Mouse (Mus musculus): ENCODE data around the gene Clec2e.
"Not testable (repeated sequence)": the region's sequence is repeated elsewhere in the genome, so short reads cannot be mapped to it uniquely, and the experiment has no call there.

Clec2e gene

DNA sequence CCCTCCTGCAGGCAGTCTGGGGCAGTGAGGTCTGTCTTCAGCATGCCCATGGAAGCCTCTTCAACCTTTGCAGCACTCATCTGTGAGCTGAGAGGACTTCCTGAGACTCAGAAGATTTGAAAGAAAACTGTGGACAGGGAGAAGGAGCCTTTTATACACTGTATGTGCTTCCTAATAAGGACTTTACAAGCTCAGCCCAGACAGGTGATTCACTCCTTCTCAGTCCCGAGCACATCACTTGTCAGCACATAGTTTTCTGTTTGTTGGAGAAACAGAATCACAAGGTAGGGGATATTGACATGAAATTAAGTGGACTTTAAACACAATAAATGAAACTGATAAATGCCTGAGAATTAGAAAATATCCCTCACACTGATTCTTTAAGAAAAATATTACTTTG lies at the start of gene Clec2e:
Gene Clec2e, minus strand, starts transcription at position 120 of the 400 bp plus-strand sequence.
- not testable (repeated sequence) for DNase-seq (ENCODE audit: low spot score in 2 of 2)

DNA sequence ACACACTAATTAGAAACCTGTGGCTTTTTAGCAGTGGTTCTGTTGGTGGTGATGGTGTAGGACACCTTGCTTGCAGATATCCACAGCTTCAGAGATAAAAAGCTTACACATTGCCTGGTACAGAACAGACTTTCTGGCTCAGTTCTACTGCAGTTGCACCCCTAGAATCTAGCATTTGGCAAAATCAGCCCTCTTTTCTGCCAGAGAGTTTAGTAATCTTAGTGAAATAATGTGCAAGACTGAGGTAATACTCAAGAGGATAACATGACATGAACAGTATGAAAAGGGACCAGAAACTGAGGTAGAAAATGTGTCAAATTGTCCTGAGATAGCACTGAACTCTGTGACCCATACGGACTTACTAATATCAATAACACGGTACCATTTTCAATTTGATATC lies 46.1 kb upstream of the Clec2e start:
- DNase-seq (ENCODE audit: low spot score in 2 of 2), result peak in 1 of 2 experiments; percentile 24

- no peak for DNase-seq (ENCODE audit: low spot score in 2 of 2)
Observed at GRCm38 (mm10) chr6:129132604-129133341, 32.1 kb upstream of the Clec2e start.

- DNase-seq (ENCODE audit: low spot score in 2 of 2), result no peak
Observed at GRCm38 (mm10) chr6:129126861-129127260, 26.1 kb upstream of the Clec2e start.

DNA sequence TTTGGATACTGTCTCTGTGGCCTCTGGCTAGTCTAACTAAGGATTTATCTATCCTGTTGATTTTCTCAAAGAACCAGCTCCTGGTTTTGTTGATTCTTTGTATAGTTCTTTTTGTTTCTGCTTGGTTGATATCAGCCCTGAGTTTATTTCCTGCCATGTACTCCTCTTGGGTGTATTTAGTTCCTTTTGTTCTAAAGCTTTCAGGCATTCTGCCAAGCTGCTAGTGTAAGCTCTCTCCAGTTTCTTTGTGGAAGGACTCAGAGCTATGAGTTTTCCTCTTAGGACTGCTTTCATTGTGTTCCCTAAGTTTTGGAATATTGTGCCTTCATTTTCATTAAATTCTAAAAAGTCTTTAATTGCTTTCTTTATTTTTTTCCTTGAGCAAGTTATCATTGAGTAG lies 23.8 kb upstream of the Clec2e start:
- DNase-seq (ENCODE audit: low spot score in 2 of 2), result not testable (repeated sequence)

GRCm38 (mm10) chr6:129116223-129116622 lies 15.5 kb upstream of the Clec2e start:
- DNase-seq (ENCODE audit: low spot score in 2 of 2), result no peak

DNA sequence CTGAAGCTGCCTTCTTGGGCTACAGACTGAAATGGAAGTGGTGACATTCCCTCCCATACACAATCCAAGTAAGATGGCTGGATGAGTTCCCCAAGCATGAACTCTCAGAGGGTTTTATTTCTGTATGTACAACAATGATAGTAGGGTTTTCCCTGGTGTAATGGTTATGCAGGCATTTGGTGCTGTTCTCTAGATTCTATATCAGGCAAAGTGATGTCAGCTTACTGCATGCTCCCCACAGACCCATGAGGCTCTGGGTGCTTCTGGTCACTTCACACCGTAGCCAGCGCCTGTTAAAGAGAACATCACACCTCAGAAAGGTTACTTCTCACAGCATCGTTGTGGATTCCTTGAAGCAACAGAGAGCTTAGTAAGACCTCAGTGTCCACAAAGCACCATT lies 13.5 kb upstream of the Clec2e start:
- DNase-seq (ENCODE audit: low spot score in 2 of 2), result not testable (repeated sequence)

DNA sequence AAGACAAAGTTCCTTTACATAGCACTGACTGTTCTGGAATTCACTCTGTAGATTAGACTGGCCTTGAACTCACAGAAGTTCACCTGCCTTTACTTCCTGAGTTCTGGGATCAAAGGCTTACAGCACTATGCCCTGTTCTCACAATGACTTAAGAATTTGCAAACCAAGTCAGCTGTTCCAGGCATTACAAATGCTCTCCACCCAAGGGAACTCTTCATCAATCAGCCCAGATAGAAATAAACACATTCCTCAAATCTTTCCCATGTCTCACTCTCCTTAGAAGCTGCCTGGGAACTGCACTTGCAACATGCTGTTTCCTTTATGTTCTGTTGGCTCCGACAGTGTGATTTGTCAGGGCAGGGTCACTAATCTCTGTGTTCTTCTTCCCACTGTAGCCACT lies 13.1 kb upstream of the Clec2e start:
- DNase-seq (ENCODE audit: low spot score in 2 of 2), result no peak

DNA sequence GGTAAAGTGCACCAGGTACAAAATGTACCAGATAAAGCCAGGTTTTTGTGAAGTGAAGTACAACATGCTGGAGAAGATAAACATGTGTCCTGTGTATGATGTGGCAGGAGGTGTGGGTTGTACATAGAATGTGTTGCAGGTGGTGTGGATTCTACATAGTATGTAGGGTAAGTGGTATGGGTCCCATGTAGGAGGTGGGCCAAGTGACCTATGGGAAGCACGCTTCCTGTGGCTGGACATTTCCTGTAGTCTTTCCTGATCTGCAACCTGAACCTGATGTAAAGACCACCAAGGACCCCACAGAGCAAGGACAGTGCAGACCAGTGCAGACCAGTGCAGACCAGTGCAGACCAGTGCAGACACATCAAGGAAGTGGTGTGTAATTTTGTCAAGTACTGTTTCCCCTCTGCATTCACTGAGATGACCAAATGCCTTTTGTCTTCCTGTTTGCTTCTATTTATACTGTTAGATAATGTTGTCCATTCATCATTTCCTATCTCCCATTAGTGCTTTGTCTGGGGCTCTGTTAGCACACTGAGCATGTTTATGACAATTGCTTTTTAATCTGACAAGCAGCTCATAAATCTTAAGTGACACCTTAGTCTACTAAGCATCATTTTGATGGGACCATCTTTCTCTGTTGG lies 12.4 kb upstream of the Clec2e start:
- no peak for DNase-seq (ENCODE audit: low spot score in 2 of 2)

DNA sequence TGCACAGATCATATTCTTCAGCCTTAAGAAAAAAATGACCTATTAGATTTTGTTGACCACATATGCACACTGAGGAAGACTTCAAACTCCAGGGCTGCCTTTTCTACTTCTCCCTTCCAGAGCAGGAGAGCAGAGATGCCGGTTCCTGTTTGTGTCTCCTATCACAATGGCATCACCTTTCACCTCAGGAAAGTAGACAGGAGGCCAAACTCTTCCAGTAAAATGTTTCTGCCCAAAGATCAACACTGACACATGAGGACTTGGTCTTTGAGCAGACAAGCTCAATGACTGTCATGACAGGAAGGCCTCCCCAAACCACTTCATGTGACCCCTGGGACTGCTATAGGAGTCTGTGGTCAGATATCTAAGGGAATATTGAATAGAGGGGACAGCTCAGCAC lies 11.8 kb upstream of the Clec2e start:
- no peak for DNase-seq (ENCODE audit: low spot score in 2 of 2)

GRCm38 (mm10) chr6:129107916-129108315 lies 7.2 kb upstream of the Clec2e start:
- no peak for DNase-seq (ENCODE audit: low spot score in 2 of 2)

GRCm38 (mm10) chr6:129102858-129103555 lies 2.3 kb upstream of the Clec2e start:
- no peak for DNase-seq (ENCODE audit: low spot score in 2 of 2)

DNA sequence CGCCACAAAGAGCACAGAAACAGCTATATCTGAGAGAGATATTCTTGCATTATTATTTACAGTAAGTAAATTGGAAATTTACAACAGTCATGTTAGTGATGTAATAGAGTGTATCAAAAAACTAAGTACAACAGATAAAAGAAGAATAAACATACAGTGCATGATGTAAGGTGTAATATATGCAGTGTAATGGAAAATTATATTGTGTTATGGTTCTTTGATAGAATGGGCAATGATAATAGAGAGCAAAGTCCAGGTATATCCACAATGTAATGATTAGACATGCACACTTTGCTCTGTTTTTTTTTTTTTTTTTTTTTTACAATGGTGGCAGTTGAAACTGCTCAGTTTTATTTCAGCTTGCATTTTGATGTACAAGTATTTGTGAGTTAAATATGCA lies 891 bp upstream of the Clec2e start:
- no peak for DNase-seq (ENCODE audit: low spot score in 2 of 2)

DNA sequence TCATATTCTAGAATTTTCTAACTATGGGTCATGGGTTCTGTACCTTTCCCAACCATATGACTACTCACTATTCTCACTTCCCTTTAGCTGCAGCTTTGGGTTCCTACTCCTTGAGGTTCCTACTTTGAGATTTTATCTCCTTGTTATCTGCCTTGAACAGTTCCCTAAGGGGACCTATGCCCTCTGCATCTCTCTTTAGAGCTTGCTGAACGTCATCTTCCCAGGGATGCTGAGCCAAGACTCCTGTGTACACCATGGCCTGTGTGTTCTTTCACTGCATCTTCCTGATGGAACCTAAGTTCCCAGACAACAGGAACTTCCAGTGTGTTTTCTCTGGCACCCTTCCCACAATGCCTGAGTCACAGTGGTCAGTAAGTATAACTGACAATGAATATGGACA lies 2.8 kb downstream of the Clec2e start:
- DNase-seq (ENCODE audit: low spot score in 2 of 2), result no peak

DNA sequence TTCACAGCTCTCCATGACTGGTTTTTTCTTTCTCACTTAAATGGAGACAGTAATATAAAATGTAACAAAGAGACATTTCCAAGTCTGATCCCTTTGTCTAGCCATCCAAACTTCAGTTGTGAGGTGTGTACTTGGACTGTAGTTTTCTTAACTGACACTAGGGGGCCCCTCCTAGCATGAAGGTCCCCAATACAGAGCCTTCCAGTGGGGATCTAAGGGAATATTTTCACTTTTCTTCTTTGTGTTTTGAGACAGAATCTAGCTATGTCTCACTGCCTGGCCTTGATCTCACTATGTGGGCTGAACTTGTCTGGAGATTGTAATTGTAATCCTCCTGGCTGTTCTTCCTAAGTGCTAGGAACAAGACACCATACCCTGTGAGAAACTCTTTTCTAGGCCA lies 5.5 kb downstream of the Clec2e start:
- DNase-seq (ENCODE audit: low spot score in 2 of 2), result no peak

DNA sequence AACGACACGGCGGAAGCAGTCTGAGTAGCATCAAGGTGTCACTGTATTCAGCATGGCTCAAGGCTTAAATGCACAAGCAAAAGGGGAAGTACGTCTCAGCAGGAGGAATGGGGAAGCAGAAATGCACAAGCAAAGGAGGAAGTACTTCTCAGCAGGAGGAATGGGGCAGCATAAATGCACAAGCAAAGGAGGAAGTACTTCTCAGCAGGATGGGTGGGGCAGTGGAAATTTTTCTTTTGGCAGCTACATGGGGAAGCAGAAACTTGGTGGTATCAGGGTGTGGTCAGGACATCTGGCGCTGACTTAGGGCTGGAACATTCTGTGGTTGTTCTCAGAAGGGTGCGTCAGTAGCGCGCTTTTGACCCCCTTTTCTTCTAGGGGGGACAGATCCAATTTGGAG lies 12.1 kb downstream of the Clec2e start:
- DNase-seq (ENCODE audit: low spot score in 2 of 2), result not testable (repeated sequence)

DNA sequence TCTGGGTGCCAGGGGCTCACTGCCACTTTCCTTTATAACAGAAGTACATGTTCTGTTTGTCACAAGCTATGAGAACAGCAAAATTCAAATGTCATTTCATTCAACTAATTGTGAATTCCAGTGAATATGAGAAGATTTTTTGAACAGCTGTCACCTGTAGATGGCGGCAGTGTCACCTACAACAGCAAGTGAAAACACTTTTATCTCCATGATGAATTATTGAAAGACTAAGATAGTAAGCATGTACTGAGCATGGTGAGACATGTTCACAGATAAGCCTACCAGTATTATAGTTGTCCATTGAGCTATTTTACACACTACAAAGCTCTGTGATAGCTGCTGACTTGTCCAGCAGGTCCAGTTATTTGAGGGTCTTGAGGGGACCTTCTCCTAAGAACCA lies 12.6 kb downstream of the Clec2e start:
- no peak for DNase-seq (ENCODE audit: low spot score in 2 of 2)

- not testable (repeated sequence) for DNase-seq (ENCODE audit: low spot score in 2 of 2)
Observed at GRCm38 (mm10) chr6:129086031-129086430, 14.7 kb downstream of the Clec2e start.

DNA sequence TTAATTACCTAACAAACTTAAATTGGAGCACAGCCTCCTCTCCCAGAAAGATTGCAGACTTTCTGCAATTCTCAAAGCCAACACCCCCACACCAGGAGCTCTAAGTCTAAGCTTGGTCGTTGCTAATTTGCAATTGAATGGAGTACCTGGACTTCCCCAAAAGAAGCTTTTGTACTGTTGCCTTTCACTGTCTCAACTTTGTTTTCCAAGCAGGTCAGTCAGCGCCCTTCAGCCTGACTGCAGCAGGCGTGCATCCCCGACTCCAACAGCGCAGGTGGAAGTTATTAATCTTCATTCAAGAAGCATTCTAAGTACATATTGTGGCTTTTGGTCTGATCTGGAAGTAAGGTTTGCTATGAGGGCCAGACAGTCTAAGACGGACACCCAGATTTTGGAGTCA lies 15.6 kb downstream of the Clec2e start:
- DNase-seq (ENCODE audit: low spot score in 2 of 2), result no peak

- DNase-seq (ENCODE audit: low spot score in 2 of 2), result peak; percentile 17 to 33
Observed at GRCm38 (mm10) chr6:129066986-129067385, 33.7 kb downstream of the Clec2e start.

DNA sequence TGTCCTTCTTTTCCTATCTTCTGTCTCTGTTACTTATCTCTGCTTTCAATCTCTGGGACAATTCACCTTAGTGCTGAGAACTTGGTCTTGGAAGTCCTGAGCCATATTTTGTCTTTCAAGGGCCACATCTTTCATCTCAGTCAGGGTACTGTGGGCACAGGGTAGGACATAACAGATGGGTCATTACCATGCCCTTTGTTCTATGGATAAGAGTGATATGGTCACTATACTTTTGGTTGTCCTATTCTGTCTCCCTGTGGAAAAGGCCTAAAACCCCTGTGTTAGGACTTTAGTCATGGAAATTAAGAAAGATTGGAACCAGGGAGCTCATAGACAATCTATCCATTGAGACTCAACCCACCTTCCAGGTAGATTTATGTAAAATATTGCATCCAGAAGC lies 34.2 kb downstream of the Clec2e start:
- no peak for DNase-seq (ENCODE audit: low spot score in 2 of 2)

DNA sequence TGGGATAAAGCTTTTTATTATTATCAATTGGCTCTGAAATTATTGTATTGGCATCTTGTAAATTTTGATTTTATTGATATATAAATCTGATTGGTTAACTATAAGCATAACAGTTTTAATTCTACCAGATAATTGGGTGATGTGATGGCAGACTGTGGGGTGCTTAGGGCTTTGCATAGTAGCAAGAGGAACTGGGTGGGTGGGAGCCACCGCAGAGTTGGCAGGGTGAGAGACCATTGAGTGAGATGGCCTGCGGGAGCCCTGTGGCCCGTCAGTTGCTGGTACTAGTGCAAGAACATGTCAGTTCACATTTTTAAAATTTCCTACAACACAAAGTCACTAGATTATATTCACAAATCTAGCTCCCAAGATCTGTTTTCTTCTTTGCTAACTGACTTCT lies 34.9 kb downstream of the Clec2e start:
- no peak for DNase-seq (ENCODE audit: low spot score in 2 of 2)

DNA sequence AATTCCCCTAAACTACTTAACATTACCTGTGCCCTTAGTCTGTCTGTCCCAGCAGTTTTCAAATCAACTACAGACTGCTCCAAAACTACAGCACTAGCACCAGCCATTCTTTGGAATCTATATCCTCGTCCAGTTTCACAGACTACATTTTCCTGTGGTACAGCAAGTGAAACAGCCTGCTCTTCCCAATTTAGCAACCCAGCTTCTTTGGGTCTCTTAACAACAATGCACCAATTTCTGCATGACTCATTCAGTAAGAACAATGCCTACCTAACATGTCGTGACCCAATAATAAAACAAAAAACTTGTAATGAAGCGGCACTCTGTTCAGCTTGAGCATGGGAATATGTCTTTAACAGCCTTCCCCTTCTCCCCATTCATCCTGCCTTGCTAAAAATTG lies 35.3 kb downstream of the Clec2e start:
- no peak for DNase-seq (ENCODE audit: low spot score in 2 of 2)

All from urinary bladder, adult 18-20 months (tissue).